Mouse (Mus musculus) liver, adult 2 months (tissue): ENCODE measurements at regions not wholly inside any gene's neighbourhood (a gene's known extent, or its start where the extent isn't known, plus 50 kb on each side); places are given as distances from the start of the nearest gene placed in this dataset.

Experiments used
- DNase-seq: peaks from one replicate; pipeline ENCODE4 v3.0.0-alpha.2; 2011; ENCODE audit warnings: low read depth, low spot score; ENCODE audit errors: extremely low read depth
- H3K27ac ChIP-seq: fragments of 200-500 bp; replicated peaks from 2 replicates; pipeline ENCODE4 v1.5.1; 2012; ENCODE audit warnings: low read depth, mild to moderate bottlenecking, control low read depth, inconsistent platforms, low read length; ENCODE audit not compliant: insufficient read depth
- H3K27me3 ChIP-seq: fragments of 200-500 bp; 2 replicates; pipeline ENCODE4 v1.6.1; 2012; ENCODE audit warnings: mild to moderate bottlenecking, moderate library complexity, low read length, inconsistent platforms; ENCODE audit not compliant: control insufficient read depth, insufficient read depth
- H3K36me3 ChIP-seq: fragments of 200-500 bp; 2 replicates; pipeline ENCODE4 v1.6.1; 2012; ENCODE audit warnings: low read length, inconsistent platforms; ENCODE audit not compliant: control insufficient read depth, insufficient read depth
- H3K4me1 ChIP-seq: fragments of 200-500 bp; 2 replicates; pipeline ENCODE4 v1.6.1; 2011; ENCODE audit warnings: low read length; ENCODE audit not compliant: control insufficient read depth, insufficient read depth
- H3K4me3 ChIP-seq: fragments of 200-500 bp; 2 replicates; pipeline ENCODE4 v1.5.1; 2011; ENCODE audit warnings: low read depth, mild to moderate bottlenecking, control low read depth, low read length, moderate library complexity; ENCODE audit not compliant: insufficient read depth
- H3K79me2 ChIP-seq: fragments of 200-500 bp; 2 replicates; pipeline ENCODE4 v1.6.1; 2012; ENCODE audit warnings: inconsistent platforms, mild to moderate bottlenecking, low read length, moderate library complexity; ENCODE audit not compliant: control insufficient read depth, insufficient read depth
- H3K9ac ChIP-seq: fragments of 200-500 bp; 2 replicates; pipeline ENCODE4 v1.6.1; 2012; ENCODE audit warnings: low read depth, mild to moderate bottlenecking, control low read depth, inconsistent platforms, low read length
- CTCF ChIP-seq: fragments of 200-500 bp; IDR thresholded peaks from 2 replicates; pipeline ENCODE4 v1.5.1; 2011; ENCODE audit warnings: low read depth, low read length, control low read depth
- POLR2A ChIP-seq: fragments of 200-500 bp; IDR thresholded peaks from 2 replicates; pipeline ENCODE4 v1.6.1; 2011; ENCODE audit warnings: low read length, control low read depth; ENCODE audit not compliant: insufficient read depth; ENCODE audit errors: extremely low read depth
- WGBS: fragments of 180-500 bp; shearing (Covaris S2); methylation state at CpG from one replicate; pipeline ENCODE4 v1.1.7; 2018; 5-methylcytosine and 5-hydroxymethylcytosine counted together

DNA sequence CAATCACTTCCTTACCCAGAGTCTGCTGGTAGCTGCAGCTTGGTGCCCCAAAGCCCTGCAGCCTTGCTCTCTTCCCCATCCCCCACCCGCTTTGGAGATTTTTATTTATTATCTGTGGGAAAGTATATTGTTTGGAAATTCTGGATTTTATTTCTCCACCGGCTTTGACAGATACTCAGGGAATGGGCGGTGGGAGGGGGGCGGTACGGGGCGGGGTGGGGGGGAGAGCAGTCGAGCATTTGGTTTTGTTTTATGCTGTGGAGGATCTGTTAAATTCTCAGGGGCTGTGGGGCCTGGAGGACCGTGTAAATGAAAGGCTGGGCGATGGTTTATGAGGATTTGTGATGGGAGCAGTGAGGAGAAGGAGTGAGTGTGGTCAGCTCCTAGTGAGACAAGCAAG, 76.7 kb upstream of the Tbx5 start:
- Histone ChIP-seq H3K79me2 (no peaks in the 10 kb centered on the region), H3K27ac (no peak overlapping the region), H3K9ac (no peak overlapping the region), H3K27me3 (peaks cover 3% of the 10 kb centered on the region; the same call in 1 of the 2 replicates), H3K4me1 (no peaks in the 10 kb centered on the region), H3K36me3 (no peaks in the 10 kb centered on the region), H3K4me3 (no peak overlapping the region)
- 65% methylated on average over 9 of the region's 9 CpGs for WGBS
- no peak for DNase-seq
- no peak for TF ChIP-seq POLR2A
- no peak for TF ChIP-seq CTCF

DNA sequence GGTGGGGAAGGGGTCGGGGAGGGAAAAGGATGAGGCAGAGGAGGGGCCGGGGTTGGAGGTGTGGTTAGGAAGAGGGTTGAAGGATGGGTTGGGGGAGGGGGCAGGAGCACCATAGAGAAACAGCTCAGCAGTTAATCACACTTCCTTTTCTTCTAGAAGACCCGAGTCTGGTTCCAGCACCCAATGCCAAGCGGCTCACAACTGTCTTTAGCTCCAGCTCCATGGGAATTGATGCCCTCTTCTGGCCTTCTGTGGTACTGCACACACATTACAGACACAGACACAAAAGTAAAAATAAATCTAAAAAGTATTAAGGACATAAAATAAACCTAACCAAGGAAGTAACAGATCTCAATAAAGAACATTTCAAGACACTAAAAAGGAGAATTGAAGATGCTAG, 73.6 kb upstream of the Tbx5 start:
- H3K79me2 ChIP-seq: no peaks in the 10 kb centered on the region
- H3K27ac ChIP-seq: no peak overlapping the region
- no peak for DNase-seq
- H3K27me3 ChIP-seq: no peaks in the 10 kb centered on the region; the same call in 1 of the 2 replicates
- H3K4me3 ChIP-seq: no peak overlapping the region
- 68% methylated on average over 4 of the region's 4 CpGs for WGBS
- no peak for TF ChIP-seq CTCF
- no peaks in the 10 kb centered on the region for H3K36me3 ChIP-seq
- H3K9ac ChIP-seq: no peak overlapping the region
- H3K4me1 ChIP-seq: no peaks in the 10 kb centered on the region

DNA sequence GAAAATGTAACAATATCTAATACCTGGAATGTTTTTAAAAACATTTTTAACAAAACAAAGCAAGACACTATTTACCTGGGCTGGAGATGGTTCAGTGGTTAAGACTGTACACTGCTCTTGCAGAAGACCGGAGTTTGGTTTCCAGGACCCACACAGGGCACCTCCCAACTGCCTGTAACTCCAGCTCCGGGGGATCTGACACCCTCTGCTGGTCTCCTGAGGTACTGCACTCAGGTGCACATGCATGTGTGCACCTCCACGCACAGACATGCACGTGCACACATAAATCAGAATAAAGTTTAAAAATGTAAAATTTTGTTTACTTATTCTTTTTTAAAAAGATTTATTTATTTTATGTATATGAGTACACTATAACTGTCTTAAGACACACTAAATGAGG, 70.4 kb upstream of the Tbx5 start:
- DNase-seq: no peak
- Histone ChIP-seq H3K36me3 (no peaks in the 10 kb centered on the region), H3K27me3 (no peaks in the 10 kb centered on the region), H3K9ac (no peak overlapping the region), H3K27ac (no peak overlapping the region), H3K79me2 (no peaks in the 10 kb centered on the region), H3K4me1 (no peaks in the 10 kb centered on the region), H3K4me3 (no peak overlapping the region)
- peak; percentile 39; the same call in 1 of the 2 replicates for TF ChIP-seq CTCF
- TF ChIP-seq POLR2A: no peak
- 84% methylated on average over 4 of the region's 4 CpGs for WGBS

DNA sequence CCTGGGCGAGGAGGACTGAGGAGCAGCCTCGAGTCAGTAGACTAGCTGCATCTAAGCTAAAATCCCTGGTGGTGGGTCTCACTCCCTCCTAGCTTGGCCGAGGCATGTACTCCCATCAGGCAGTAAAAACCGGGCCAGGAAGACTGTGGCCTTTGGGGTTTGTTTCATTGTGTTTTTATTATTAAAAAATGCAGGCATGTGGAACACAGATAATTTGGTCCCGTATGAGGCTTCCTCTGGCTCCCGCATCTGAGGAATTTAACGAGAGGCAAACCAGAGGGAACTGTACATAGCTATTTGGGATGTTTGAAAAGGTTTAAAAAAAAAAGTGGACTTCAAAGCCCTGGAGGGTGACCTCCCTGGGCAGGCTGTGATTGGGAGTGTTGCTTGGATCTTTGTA, 69.1 kb upstream of the Tbx5 start:
- 58% methylated on average over 7 of the region's 7 CpGs for WGBS

DNA sequence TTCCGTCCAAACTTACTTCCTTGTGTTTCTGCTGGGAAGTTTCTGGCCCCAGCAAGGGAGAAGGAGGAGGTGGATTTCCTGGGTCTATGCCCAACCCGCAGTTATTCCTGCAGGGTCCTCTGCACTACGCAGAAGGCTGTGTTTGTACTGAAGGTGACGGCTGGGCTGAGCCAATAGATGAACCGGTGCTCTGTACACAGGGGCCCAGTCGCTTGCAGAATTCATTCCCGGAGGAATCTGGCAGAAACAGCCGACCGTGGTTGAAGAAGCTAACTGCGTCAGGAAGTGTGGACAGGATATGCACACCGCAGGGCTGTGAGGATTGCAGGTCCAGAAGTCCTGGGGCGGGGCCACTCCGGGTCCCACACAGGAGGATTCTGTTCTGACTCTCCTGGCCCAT, 66.1 kb upstream of the Tbx5 start:
- 20% methylated on average over 13 of the region's 13 CpGs for WGBS
- Histone ChIP-seq H3K4me1 (no peaks in the 10 kb centered on the region), H3K79me2 (no peaks in the 10 kb centered on the region), H3K27me3 (no peaks in the 10 kb centered on the region), H3K27ac (no peak overlapping the region), H3K9ac (no peak overlapping the region), H3K4me3 (no peak overlapping the region), H3K36me3 (no peaks in the 10 kb centered on the region)
- no peak for TF ChIP-seq CTCF
- TF ChIP-seq POLR2A: no peak
- no peak for DNase-seq

More for the DNA sequence above, 69.1 kb upstream of the Tbx5 start:
- Histone ChIP-seq H3K4me3 (no peak overlapping the region), H3K27me3 (no peaks in the 10 kb centered on the region), H3K79me2 (no peaks in the 10 kb centered on the region), H3K9ac (no peak overlapping the region), H3K27ac (no peak overlapping the region), H3K4me1 (no peaks in the 10 kb centered on the region), H3K36me3 (no peaks in the 10 kb centered on the region)
- TF ChIP-seq CTCF: no peak
- no peak for TF ChIP-seq POLR2A
- DNase-seq: no peak

DNA sequence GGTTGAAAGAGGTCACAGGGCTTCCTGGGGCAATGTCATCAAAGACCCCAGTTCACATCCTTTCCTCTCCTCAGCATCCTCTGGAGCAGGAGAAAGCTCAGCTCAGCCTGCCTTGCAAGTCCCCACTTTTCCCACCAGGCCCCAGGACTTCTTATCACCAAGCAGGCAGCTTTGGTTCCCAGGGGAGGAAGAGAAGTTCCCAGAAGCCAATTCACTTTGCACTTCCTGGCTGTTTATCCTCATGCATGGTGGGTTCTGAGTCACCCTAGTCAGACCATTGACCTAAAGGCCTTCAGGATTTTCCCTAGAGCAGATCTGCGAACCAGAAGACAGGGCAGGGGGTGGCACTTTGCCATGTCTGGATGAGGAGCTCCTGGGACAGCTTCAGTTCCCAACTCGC, 61.5 kb upstream of the Tbx5 start:
- no peak for DNase-seq
- no peak overlapping the region for H3K9ac ChIP-seq
- H3K27me3 ChIP-seq: no peaks in the 10 kb centered on the region
- no peaks in the 10 kb centered on the region for H3K79me2 ChIP-seq
- H3K36me3 ChIP-seq: no peaks in the 10 kb centered on the region
- 60% methylated on average over 2 of the region's 2 CpGs for WGBS
- TF ChIP-seq CTCF (no peak), POLR2A (no peak)
- no peak overlapping the region for H3K27ac ChIP-seq
- no peaks in the 10 kb centered on the region for H3K4me1 ChIP-seq
- no peak overlapping the region for H3K4me3 ChIP-seq
